Mouse (Mus musculus): Measurements from ENCODE around the gene Eri2. TPM values are rescaled to one million over a fixed set of nuclear protein-coding genes. Genes with fewer than 3 reads are reported as not detected.

Gene Eri2
- 26.2 and 27.9 TPM in 2 replicates for polyA plus RNA-seq (2016; fragmentation: Nextera tagmentation; extraction: Ambion mirVana)

DNA sequence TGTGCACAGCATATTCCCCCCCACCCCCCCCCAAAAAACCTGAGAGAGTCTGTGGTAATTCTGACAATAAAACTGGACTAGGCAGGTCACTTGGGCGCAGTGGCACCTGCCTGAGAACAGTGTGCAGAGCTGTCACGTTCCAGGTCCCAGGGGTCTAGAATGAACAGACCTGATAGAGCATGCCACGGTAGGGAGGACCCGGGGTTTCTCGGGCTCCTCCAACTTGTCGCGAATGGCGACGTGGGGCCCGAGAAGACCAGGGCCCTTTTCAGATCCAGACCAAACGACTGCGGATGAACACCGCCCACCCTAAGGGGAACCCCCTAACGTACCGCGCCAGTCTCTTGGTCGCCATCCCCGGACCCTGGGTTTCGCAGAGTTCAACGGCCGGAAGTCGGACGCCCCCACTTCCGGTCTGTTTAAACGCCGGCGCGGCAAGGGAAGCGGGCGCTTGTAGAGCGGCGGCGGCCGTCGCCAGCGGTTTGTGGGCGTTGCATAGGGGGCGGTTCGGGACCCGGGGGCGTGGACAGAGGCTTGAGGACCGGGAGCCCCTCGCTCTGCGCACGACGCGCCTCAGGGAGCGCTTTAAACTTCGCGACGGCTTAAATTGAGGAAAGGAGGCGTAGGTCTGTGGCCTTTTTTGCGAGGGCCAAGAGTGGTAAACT is at the start of gene Eri2, which contains the start of gene Rexo5:
Eri2 (minus strand) TSS at position 473 of the 665 bp plus-strand sequence.
Rexo5 (plus strand) TSS at position 421 of the 665 bp plus-strand sequence.
- peaks cover 12% of the 10 kb centered on the region for H3K36me3 ChIP-seq
- peak within 1 kb of the TSS; percentile 76 for H3K9ac ChIP-seq
- peak within 1 kb of the TSS; percentile 69 for H3K4me3 ChIP-seq
- H3K9me3 ChIP-seq, result no peaks in the 10 kb centered on the region
- H3K27me3 ChIP-seq (replicated peaks), result no peaks in the 10 kb centered on the region
- WGBS, result under 1% methylated on average over 53 of the region's 53 CpGs
- ATAC-seq (ENCODE audit: low FRiP score, low read depth), result peak; percentile 98
- H3K4me1 ChIP-seq, result peaks cover 15% of the 10 kb centered on the region; the same call in 1 of the 2 replicates
- no peak within 1 kb of the TSS for H3K27ac ChIP-seq
- H3K4me2 ChIP-seq (replicated peaks), result peak within 1 kb of the TSS; percentile 88

DNA sequence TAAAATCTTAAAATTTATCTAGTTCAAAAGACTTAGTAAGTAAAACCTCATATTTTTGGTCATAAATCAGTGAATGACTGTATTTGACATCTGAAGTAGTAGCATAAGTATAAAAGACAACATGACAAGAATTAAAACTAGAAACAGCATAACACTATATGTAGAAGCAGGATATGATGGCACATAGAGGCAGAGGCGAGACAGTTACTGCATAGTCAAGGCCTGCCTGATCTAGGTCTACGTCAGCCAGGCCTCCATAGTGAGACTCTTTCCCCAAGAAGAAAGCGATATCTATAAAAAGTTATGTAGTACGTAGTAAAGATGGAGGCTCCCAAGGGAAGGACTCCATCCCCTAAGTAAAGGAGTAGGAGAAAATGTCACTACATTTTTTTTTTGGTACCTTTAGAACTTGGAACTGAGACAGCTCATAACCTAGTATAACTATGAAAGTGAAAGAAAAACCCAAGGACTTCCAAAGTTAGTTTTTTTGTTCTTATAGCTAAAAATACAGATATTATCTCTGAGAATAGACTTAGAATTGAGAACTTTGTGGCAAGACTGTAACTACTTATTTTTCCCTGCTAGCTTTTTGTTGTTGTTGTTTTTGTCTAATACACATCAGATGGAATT is 48.1 kb upstream of the Eri2 start:
- H3K4me2 ChIP-seq (replicated peaks), result no peak overlapping the region
- H3K9me3 ChIP-seq, result no peaks in the 10 kb centered on the region
- ATAC-seq (ENCODE audit: low FRiP score, low read depth), result no peak
- H3K4me1 ChIP-seq, result no peaks in the 10 kb centered on the region
- no peak overlapping the region for H3K9ac ChIP-seq
- H3K27me3 ChIP-seq (replicated peaks), result no peaks in the 10 kb centered on the region
- H3K4me3 ChIP-seq, result no peak overlapping the region
- WGBS, result 97% methylated on average over 4 of the region's 4 CpGs
- no peak overlapping the region for H3K27ac ChIP-seq
- peaks cover 7% of the 10 kb centered on the region; the same call in 1 of the 2 replicates for H3K36me3 ChIP-seq

DNA sequence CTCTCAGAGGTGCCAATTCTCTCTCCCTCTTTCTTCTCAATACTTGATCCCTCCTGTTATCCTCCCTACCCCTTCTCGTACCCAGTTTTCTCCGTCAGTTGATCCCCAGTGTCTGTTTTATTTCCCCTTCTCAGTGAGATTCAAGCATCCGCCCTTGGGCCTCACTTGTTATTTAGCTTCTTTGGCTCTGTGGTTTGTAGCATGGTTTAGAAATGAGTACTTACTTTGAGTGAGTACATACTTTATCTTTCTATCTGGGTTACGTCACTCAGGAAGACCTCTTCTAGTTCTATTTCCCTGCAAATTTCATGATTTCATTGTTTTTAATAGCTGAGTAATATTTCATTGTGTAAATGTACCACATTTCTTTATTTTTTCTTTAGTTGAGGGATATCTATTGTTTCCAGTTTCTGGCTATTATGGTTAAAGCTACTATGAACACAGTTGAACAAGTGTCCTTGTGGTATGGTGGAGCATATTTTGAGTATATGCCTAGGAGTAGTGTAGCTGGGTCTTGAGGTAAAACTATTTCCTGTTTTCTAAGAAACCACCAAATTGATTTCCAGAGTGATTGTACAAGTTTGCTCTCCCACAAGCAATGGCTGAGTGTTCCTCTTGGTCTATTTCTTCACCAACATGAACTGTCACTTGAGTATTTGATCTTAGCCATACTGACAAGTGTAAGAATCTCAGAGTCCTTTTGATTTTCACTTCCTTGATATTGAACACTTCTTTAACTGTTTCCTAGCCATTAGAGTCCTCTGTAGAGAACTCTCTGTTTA is 42.3 kb upstream of the Eri2 start:
- H3K9ac ChIP-seq, result no peak overlapping the region
- H3K4me3 ChIP-seq, result no peak overlapping the region
- H3K27ac ChIP-seq, result no peak overlapping the region
- H3K9me3 ChIP-seq, result no peaks in the 10 kb centered on the region
- WGBS, result 93% methylated on average over 4 of the region's 4 CpGs
- H3K4me1 ChIP-seq, result no peaks in the 10 kb centered on the region
- H3K27me3 ChIP-seq (replicated peaks), result no peaks in the 10 kb centered on the region
- peaks cover 5% of the 10 kb centered on the region; the same call in 1 of the 2 replicates for H3K36me3 ChIP-seq
- no peak for ATAC-seq (ENCODE audit: low FRiP score, low read depth)
- no peak overlapping the region for H3K4me2 ChIP-seq (replicated peaks)

- no peak overlapping the region for H3K4me3 ChIP-seq
- ATAC-seq (ENCODE audit: low FRiP score, low read depth), result no peak
- no peaks in the 10 kb centered on the region for H3K27me3 ChIP-seq (replicated peaks)
- WGBS, result 97% methylated on average over 1 of the region's 1 CpGs
- no peak overlapping the region for H3K4me2 ChIP-seq (replicated peaks)
- no peak overlapping the region for H3K9ac ChIP-seq
- no peaks in the 10 kb centered on the region for H3K9me3 ChIP-seq
- no peaks in the 10 kb centered on the region for H3K4me1 ChIP-seq
- H3K27ac ChIP-seq, result no peak overlapping the region
- 0 out of 2 replicates have a peak, but pooled peaks cover 4% of the 10 kb centered on the region for H3K36me3 ChIP-seq
Observed at GRCm38 (mm10) chr7:119835371-119835770, 41.5 kb upstream of the Eri2 start.

DNA sequence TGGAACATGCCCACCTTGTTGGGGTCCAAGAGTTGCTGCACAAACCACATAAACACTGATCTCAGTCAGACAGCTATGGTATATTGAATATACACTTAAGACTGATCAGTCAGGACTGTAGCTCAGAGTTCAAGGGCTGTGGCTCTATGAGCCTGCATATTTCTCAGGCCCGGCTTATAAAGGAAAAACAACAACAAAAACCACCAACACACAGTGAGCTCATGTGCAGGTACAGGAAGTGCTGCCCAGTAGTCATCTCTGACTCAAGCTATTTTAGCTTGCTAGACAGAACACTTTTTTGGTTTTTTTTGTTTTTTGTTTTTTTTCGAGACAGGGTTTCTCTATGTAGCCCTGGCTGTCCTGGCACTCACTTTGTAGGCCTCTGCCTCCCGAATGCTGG is 14.9 kb upstream of the Eri2 start:
- no peaks in the 10 kb centered on the region for H3K27me3 ChIP-seq (replicated peaks)
- WGBS, result 95% methylated on average over 3 of the region's 3 CpGs
- no peak overlapping the region for H3K4me2 ChIP-seq (replicated peaks)
- H3K9ac ChIP-seq, result no peak overlapping the region
- no peaks in the 10 kb centered on the region for H3K9me3 ChIP-seq
- no peaks in the 10 kb centered on the region for H3K4me1 ChIP-seq
- no peak for ATAC-seq (ENCODE audit: low FRiP score, low read depth)
- H3K4me3 ChIP-seq, result no peak overlapping the region
- no peak overlapping the region for H3K27ac ChIP-seq
- H3K36me3 ChIP-seq, result peaks cover 25% of the 10 kb centered on the region; the same call in 1 of the 2 replicates

DNA sequence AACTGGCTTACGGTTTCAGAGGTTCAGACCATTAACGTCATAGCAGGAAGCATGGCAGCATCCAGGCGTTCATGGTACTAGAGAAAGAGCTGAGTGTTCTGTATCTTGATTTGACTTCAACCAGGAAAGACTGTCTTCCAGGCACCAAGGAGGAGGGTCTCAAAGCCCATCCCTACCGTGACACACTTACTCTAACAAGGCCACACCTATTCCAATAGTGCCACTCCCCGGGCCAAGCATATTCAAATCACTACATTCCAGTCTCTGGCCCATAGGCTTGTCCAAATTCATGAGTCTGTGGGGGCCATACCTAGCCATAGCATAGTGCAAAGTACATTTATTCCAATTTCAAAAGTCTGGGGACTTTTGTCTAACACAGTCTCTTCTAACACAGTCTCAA is 13.5 kb upstream of the Eri2 start:
- Histone ChIP-seq H3K27ac (no peak overlapping the region), H3K27me3 (replicated peaks) (no peaks in the 10 kb centered on the region), H3K4me3 (no peak overlapping the region), H3K4me2 (replicated peaks) (no peak overlapping the region), H3K4me1 (no peaks in the 10 kb centered on the region), H3K9me3 (no peaks in the 10 kb centered on the region), H3K9ac (no peak overlapping the region), H3K36me3 (peaks cover 25% of the 10 kb centered on the region; the same call in 1 of the 2 replicates)
- ATAC-seq (ENCODE audit: low FRiP score, low read depth), result no peak
- 93% methylated on average over 5 of the region's 5 CpGs for WGBS

GRCm38 (mm10) chr7:119800991-119801390 is 7.1 kb upstream of the Eri2 start:
- Histone ChIP-seq H3K36me3 (peaks cover 6% of the 10 kb centered on the region; the same call in 1 of the 2 replicates), H3K4me1 (no peaks in the 10 kb centered on the region), H3K4me3 (no peak overlapping the region), H3K27me3 (replicated peaks) (no peaks in the 10 kb centered on the region), H3K9me3 (no peaks in the 10 kb centered on the region), H3K27ac (no peak overlapping the region), H3K9ac (no peak overlapping the region), H3K4me2 (replicated peaks) (no peak overlapping the region)
- no peak for ATAC-seq (ENCODE audit: low FRiP score, low read depth)
- 90% methylated on average over 3 of the region's 3 CpGs for WGBS

GRCm38 (mm10) chr7:119800488-119800887 is 6.6 kb upstream of the Eri2 start:
- Histone ChIP-seq H3K9ac (no peak overlapping the region), H3K4me2 (replicated peaks) (no peak overlapping the region), H3K27ac (no peak overlapping the region), H3K27me3 (replicated peaks) (no peaks in the 10 kb centered on the region), H3K4me3 (no peak overlapping the region), H3K4me1 (no peaks in the 10 kb centered on the region), H3K9me3 (no peaks in the 10 kb centered on the region), H3K36me3 (peaks cover 6% of the 10 kb centered on the region; the same call in 1 of the 2 replicates)
- no peak for ATAC-seq (ENCODE audit: low FRiP score, low read depth)
- WGBS, result 96% methylated on average over 3 of the region's 3 CpGs

DNA sequence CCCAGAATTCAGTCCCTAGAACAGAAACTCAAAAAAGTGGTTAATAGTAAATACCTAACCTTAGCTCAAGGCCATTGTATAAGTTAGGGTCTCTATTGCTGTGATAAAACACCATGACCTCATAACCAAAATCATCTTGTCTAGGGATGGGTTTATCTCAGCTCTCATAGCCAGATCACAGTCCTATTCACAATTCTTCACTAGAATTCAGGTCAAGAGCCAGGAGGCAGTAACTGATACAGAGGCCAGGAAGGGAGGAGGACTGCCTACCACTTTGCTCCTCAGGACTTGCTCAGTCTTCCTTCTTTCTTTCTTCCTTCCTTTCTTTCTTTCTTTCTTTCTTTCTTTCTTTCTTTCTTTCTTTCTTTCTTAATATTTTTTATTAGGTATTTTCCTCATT is 1.5 kb upstream of the Eri2 start:
- no peak for ATAC-seq (ENCODE audit: low FRiP score, low read depth)
- peaks cover 15% of the 10 kb centered on the region; the same call in 1 of the 2 replicates for H3K4me1 ChIP-seq
- peak overlapping the region; percentile 46 for H3K4me2 ChIP-seq (replicated peaks)
- H3K27ac ChIP-seq, result no peak overlapping the region
- H3K27me3 ChIP-seq (replicated peaks), result no peaks in the 10 kb centered on the region
- H3K36me3 ChIP-seq, result peaks cover 4% of the 10 kb centered on the region; the same call in 1 of the 2 replicates
- H3K4me3 ChIP-seq, result no peak overlapping the region
- no peak overlapping the region for H3K9ac ChIP-seq
- H3K9me3 ChIP-seq, result no peaks in the 10 kb centered on the region

GRCm38 (mm10) chr7:119794251-119794638 is 387 bp upstream of the Eri2 start:
- Histone ChIP-seq H3K27me3 (replicated peaks) (no peaks in the 10 kb centered on the region), H3K4me1 (peaks cover 15% of the 10 kb centered on the region; the same call in 1 of the 2 replicates), H3K36me3 (peaks cover 12% of the 10 kb centered on the region), H3K27ac (no peak overlapping the region), H3K4me2 (replicated peaks) (peak overlapping the region; percentile 88), H3K9me3 (no peaks in the 10 kb centered on the region), H3K9ac (peak overlapping the region; percentile 76), H3K4me3 (peak overlapping the region; percentile 69)
- under 1% methylated on average over 21 of the region's 21 CpGs for WGBS
- peak; percentile 67 for ATAC-seq (ENCODE audit: low FRiP score, low read depth)

GRCm38 (mm10) chr7:119789024-119789423 is 4.8 kb downstream of the Eri2 start:
- no peak overlapping the region for H3K9ac ChIP-seq
- H3K36me3 ChIP-seq, result peaks cover 42% of the 10 kb centered on the region
- no peak for ATAC-seq (ENCODE audit: low FRiP score, low read depth)
- H3K4me3 ChIP-seq, result no peak overlapping the region
- H3K27ac ChIP-seq, result no peak overlapping the region
- no peak overlapping the region for H3K4me2 ChIP-seq (replicated peaks)
- H3K4me1 ChIP-seq, result peaks cover 12% of the 10 kb centered on the region; the same call in 1 of the 2 replicates
- WGBS, result 91% methylated on average over 3 of the region's 3 CpGs
- no peaks in the 10 kb centered on the region for H3K9me3 ChIP-seq
- no peaks in the 10 kb centered on the region for H3K27me3 ChIP-seq (replicated peaks)

DNA sequence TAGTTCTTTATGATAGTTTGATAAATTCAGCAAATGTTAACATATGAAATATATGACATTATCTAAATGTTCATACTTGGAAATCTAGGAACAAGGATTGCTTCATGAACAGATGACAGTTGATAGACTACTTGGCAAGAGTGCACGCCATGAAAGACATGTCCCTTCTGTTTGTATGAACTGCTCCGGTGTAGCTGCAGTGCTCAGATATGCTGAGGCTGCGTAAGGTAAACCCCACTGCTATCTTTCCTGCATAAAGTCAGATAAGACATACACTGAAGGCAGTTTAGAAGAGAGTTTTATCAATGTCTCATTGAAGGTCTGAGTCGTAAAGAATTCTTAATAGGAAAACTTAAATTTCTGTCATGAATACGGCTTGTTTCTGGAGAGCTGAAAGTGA is 8.9 kb downstream of the Eri2 start:
- ATAC-seq (ENCODE audit: low FRiP score, low read depth), result no peak
- H3K27me3 ChIP-seq (replicated peaks), result no peaks in the 10 kb centered on the region
- H3K4me2 ChIP-seq (replicated peaks), result no peak overlapping the region
- H3K9ac ChIP-seq, result no peak overlapping the region
- no peaks in the 10 kb centered on the region for H3K9me3 ChIP-seq
- WGBS, result 95% methylated on average over 5 of the region's 5 CpGs
- no peak overlapping the region for H3K27ac ChIP-seq
- peaks cover 48% of the 10 kb centered on the region for H3K36me3 ChIP-seq
- no peaks in the 10 kb centered on the region for H3K4me1 ChIP-seq
- H3K4me3 ChIP-seq, result no peak overlapping the region

All from neural tube, embryonic 12.5 days (tissue).